ENCODE assay signal across 15 mouse cellular contexts in the genomic region with DNA sequence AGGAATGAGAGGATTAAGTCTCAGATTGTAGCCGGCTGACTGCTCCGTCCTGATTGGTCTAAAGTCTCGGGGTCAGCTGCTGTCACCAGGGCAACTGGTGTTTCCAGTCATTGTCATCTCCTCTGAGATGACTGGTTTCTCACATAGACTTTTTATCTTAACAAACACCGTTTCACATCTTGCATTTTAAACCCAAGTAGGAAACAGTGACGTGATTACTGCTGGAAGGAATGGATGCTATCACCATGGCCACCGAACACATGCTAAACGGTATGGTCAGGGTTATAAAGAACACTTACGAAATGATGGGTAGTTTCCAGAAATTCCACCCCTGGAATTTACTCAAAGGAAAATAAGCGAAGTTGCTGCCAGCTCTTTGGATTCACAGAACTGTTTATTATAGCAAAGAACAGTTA. TPM values are rescaled to one million over a fixed set of nuclear protein-coding genes. Genes with fewer than 3 reads are reported as not detected.
DNase-seq lines count a peak whose midpoint lies in the region; ATAC-seq and TF ChIP-seq lines count a peak whose summit lies in the region.
"Had no signal": no experiment of that assay in that cellular context is flagged by ENCODE, and none has a peak within 500 bp of the region (broad histone marks: within the 10 kb centered on the region; RNA-seq: fewer than 3 reads in every experiment).

No protein-coding gene starts in this region.

- H3K27me3 ChIP-seq in forebrain, embryonic 11.5 days (ENCODE audit: control insufficient read depth, insufficient read depth, low read length) = no peaks in the 10 kb centered on the region
- H3K27me3 ChIP-seq in hindbrain, postnatal 0 days (ENCODE audit: insufficient read depth, low read length) = no peaks in the 10 kb centered on the region
- H3K27me3 ChIP-seq: heart, embryonic 15.5 days; kidney, embryonic 15.5 days; liver, embryonic 13.5 days had no signal

- H3K27ac ChIP-seq in layer of hippocampus, adult 2 months = peak overlapping the region; percentile 6; the same call in 1 of the 2 replicates
- peak overlapping the region; percentile 4; the same call in 1 of the 2 replicates for H3K27ac ChIP-seq in forebrain, embryonic 11.5 days (ENCODE audit: low read depth, low read length)
- H3K27ac ChIP-seq in hindbrain, postnatal 0 days = no peak overlapping the region
- H3K27ac ChIP-seq: heart, embryonic 15.5 days; kidney, embryonic 15.5 days; liver, embryonic 13.5 days; macrophage had no signal

- H3K36me3 ChIP-seq in forebrain, embryonic 11.5 days (ENCODE audit: control insufficient read depth, insufficient read depth, low read length) = no peaks in the 10 kb centered on the region
- H3K36me3 ChIP-seq in hindbrain, postnatal 0 days (ENCODE audit: insufficient read depth, low read length) = no peaks in the 10 kb centered on the region

- TF ChIP-seq CTCF in layer of hippocampus, adult 2 months (conservative IDR thresholded peaks at IDR 0.05) = no peak
- no peak for TF ChIP-seq CTCF in hindbrain, postnatal 0 days (IDR thresholded peaks at IDR 0.05; ENCODE audit: low read depth)

- H3K4me2 ChIP-seq in forebrain, embryonic 11.5 days (ENCODE audit: low read depth, low read length, severe bottlenecking) = 0 out of 2 replicates have a peak overlapping the region, but pooled peaks have one; percentile 21
- peak overlapping the region; percentile 28 for H3K4me2 ChIP-seq in hindbrain, postnatal 0 days (ENCODE audit: low read depth, low read length)
- H3K4me2 ChIP-seq: heart, embryonic 15.5 days; kidney, embryonic 15.5 days; liver, embryonic 13.5 days had no signal

- no peak overlapping the region for H3K9ac ChIP-seq in forebrain, embryonic 11.5 days (ENCODE audit: low read length)
- no peak overlapping the region for H3K9ac ChIP-seq in hindbrain, postnatal 0 days (replicated peaks; ENCODE audit: low read length)
- H3K9ac ChIP-seq: heart, embryonic 15.5 days; kidney, embryonic 15.5 days; liver, embryonic 13.5 days had no signal

- H3K4me3 ChIP-seq in layer of hippocampus, adult 2 months = no peak overlapping the region; the same call in 1 of the 2 replicates
- H3K4me3 ChIP-seq in forebrain, embryonic 11.5 days (ENCODE audit: low read depth, low read length) = no peak overlapping the region
- H3K4me3 ChIP-seq in hindbrain, postnatal 0 days (ENCODE audit: low read length) = no peak overlapping the region
- H3K4me3 ChIP-seq: heart, embryonic 15.5 days; kidney, embryonic 15.5 days; liver, embryonic 13.5 days had no signal

- intact Hi-C loops in heart, postnatal 14 days (cut with DNase I) = no loop called here

- H3K4me1 ChIP-seq in forebrain, embryonic 11.5 days (replicated peaks; ENCODE audit: control insufficient read depth, insufficient read depth, low read length) = peaks cover 16% of the 10 kb centered on the region; the same call in 1 of the 2 replicates
- no peaks in the 10 kb centered on the region; the same call in 1 of the 2 replicates for H3K4me1 ChIP-seq in hindbrain, postnatal 0 days (ENCODE audit: insufficient read depth, low read length)

- ATAC-seq in forebrain, embryonic 11.5 days (replicated peaks; ENCODE audit: low FRiP score) = 0 out of 2 replicates have a peak, but pooled peaks have one; percentile 29
- no peak for ATAC-seq in hindbrain, postnatal 0 days

- 23% methylated on average over 9 of the region's 9 CpGs for WGBS in forebrain, embryonic 11.5 days
- WGBS in hindbrain, postnatal 0 days = 22% methylated on average over 9 of the region's 9 CpGs

- DNase-seq in layer of hippocampus, adult 2 months (ENCODE audit: low spot score in 2 of 2) = no peak
- no peak for DNase-seq in layer of hippocampus, adult 9-10 months (ENCODE audit: low spot score)
- no peak for DNase-seq in forebrain, embryonic 11.5 days (ENCODE audit: low spot score)
- no peak for DNase-seq in hindbrain, postnatal 0 days (ENCODE audit: low spot score)
- DNase-seq in retina, postnatal 1 day = peak; percentile 42
- no peak for DNase-seq in left cerebral cortex, adult 9 months (ENCODE audit: low spot score in 2 of 2)
- no peak for DNase-seq in heart, postnatal 14 days
- DNase-seq: cerebellum, adult 11 months; gastrocnemius, postnatal 25 days; layer of hippocampus, adult 9-11 months; liver, embryonic 13.5 days; thymus, adult 2 months had no signal

- no peaks in the 10 kb centered on the region; the same call in 1 of the 2 replicates for H3K9me3 ChIP-seq in forebrain, embryonic 11.5 days (ENCODE audit: control insufficient read depth, low read length)
- H3K9me3 ChIP-seq in hindbrain, postnatal 0 days (ENCODE audit: low read length) = no peaks in the 10 kb centered on the region
- H3K9me3 ChIP-seq: heart, embryonic 15.5 days; kidney, embryonic 15.5 days had no signal

RNA-seq across cellular contexts. Expression of gene Ak3, which starts 3.4 kb away (rescaled TPM):
- total RNA-seq in layer of hippocampus, adult 2 months (2021) = 10 to 100 TPM; 51.5 to 53.0 TPM
- polyA plus RNA-seq in forebrain, embryonic 11.5 days (2014; fragmentation: Nextera tagmentation; extraction: Ambion mirVana) = 83.8 and 88.7 TPM in 2 replicates
- total RNA-seq in hindbrain, postnatal 0 days (2014; rRNA removed) = 86.9 and 90.1 TPM in 2 replicates
- polyA plus RNA-seq in hindbrain, postnatal 0 days (2015; fragmentation: Nextera tagmentation; extraction: Ambion mirVana) = 67.4 and 71.2 TPM in 2 replicates
- 10 to 100 TPM; 86.6 to 88.6 TPM for total RNA-seq in heart, postnatal 14 days (2021)

RNA-seq across cellular contexts. Expression of gene Cdc37l1, which starts 54.2 kb away (rescaled TPM):
- total RNA-seq in layer of hippocampus, adult 2 months (2021) = 100 to 1,000 TPM; 105 to 114 TPM
- 52.0 and 55.7 TPM in 2 replicates for polyA plus RNA-seq in forebrain, embryonic 11.5 days (2014; fragmentation: Nextera tagmentation; extraction: Ambion mirVana)
- total RNA-seq in hindbrain, postnatal 0 days (2014; rRNA removed) = 40.0 and 61.8 TPM in 2 replicates
- polyA plus RNA-seq in hindbrain, postnatal 0 days (2015; fragmentation: Nextera tagmentation; extraction: Ambion mirVana) = 34.6 and 36.2 TPM in 2 replicates
- 10 to 100 TPM; 67.5 to 74.0 TPM for total RNA-seq in heart, postnatal 14 days (2021)

RNA-seq across cellular contexts. Expression of gene Rcl1, which starts 56.8 kb away (rescaled TPM):
- 10 to 100 TPM; 19.3 to 22.0 TPM for total RNA-seq in layer of hippocampus, adult 2 months (2021)
- 52.2 and 54.5 TPM in 2 replicates for polyA plus RNA-seq in forebrain, embryonic 11.5 days (2014; fragmentation: Nextera tagmentation; extraction: Ambion mirVana)
- 16.0 and 18.0 TPM in 2 replicates for total RNA-seq in hindbrain, postnatal 0 days (2014; rRNA removed)
- 33.0 and 33.3 TPM in 2 replicates for polyA plus RNA-seq in hindbrain, postnatal 0 days (2015; fragmentation: Nextera tagmentation; extraction: Ambion mirVana)
- 1 to 10 TPM; 5.6 to 6.8 TPM for total RNA-seq in heart, postnatal 14 days (2021)
